Mouse (Mus musculus) kidney, adult 10 weeks (tissue): ENCODE measurements around the gene Cryzl2. TPM values are rescaled to one million over a fixed set of nuclear protein-coding genes. Genes with fewer than 3 reads are reported as not detected.

Experiments
- polyA plus RNA-seq: library from polyadenylated mRNA; stranded (reverse); fragments of 350-450 nt; fragmentation: Illumina TruSeq; extraction: RNeasy Lipid Tissue Mini Kit (QIAGEN cat#74804); gene quantifications from one replicate; pipeline ENCODE4 v1.2.3, GENCODE M21; 2014; ENCODE audit warnings: low read depth, low replicate concordance

Cryzl2 gene
- 258 TPM for polyA plus RNA-seq

GRCm38 (mm10) chr1:157458421-157459208 is at the start of gene Cryzl2:
Cryzl2 (plus strand) TSS chr1:157458577.

GRCm38 (mm10) chr1:157412454-157413369 is 45.7 kb upstream of the Cryzl2 start, which contains the start of gene Rasal2:
Rasal2 (minus strand) TSS chr1:157412595.

GRCm38 (mm10) chr1:157506522-157506921 is 48.1 kb downstream of the Cryzl2 start, which contains the start of gene Sec16b:
Sec16b (plus strand) TSS chr1:157506728.

Other genes starting within 250 kb of the Cryzl2 start
- gene Rasal2, start 46.0 kb upstream of the Cryzl2 start, polyA plus RNA-seq, result 15.8 TPM
- gene Sec16b, start 48.2 kb downstream of the Cryzl2 start, polyA plus RNA-seq, result 1.1 TPM